Mouse (Mus musculus) T-helper 1 cell (primary cell): ENCODE results near the gene G6pc.
"Not testable (repeated sequence)": the region's sequence is repeated elsewhere in the genome, so short reads cannot be mapped to it uniquely, and the experiment has no call there.

ENCODE experiments used
- in situ Hi-C: fragments of 300-600 bp; cut with MboI, MseI; formaldehyde crosslinking; loops from one replicate; pipeline ENCODE4 v1.15.1; 2025; ENCODE audit warnings: high pct_unique_total_duplicates

Gene G6pc

GRCm38 (mm10) chr11:101367326-101367935 lies at the start of gene G6pc:
G6pc (plus strand) TSS chr11:101367561.
- in situ Hi-C loops = no loop called here

- in situ Hi-C loops = no loop called here
These were observed 43.8 kb upstream of the G6pc start for GRCm38 (mm10) chr11:101323609-101324008.

DNA sequence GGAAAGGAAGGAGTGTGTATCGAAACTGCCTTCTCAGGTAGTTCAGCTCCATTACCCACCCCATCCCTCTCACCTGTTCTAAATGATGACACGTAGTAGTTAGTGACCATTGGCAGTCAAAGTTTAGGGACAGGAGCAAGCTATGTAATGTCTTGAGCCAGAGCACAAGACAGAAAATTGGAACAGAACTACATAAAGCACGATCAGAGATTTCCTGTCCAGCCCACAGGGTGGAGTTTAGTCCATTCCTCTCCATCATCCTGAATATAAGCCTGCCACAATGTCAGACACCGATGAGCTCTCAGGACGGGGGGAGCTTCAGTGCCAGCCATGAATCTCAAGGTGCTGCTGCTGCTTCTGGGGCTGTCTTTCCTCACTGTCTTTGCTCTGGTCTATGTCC lies 42.6 kb upstream of the G6pc start, which contains the start of gene Aoc2:
TSS of gene Aoc2 (plus strand) at position 301 of the 400 bp plus-strand sequence.
- in situ Hi-C loops = no loop called here

DNA sequence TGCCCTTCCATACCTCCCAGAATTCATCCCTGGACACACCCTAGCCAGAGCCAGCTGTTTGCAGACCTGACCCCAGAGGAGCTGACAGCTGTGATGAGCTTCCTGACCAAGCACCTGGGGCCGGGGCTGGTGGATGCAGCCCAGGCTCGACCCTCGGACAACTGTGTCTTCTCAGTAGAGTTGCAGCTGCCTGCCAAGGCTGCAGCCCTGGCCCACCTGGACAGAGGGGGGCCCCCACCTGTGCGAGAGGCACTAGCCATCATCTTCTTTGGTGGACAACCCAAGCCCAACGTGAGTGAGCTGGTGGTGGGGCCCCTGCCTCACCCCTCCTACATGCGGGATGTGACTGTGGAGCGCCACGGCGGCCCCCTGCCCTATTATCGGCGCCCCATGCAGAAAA lies 42.2 kb upstream of the G6pc start:
- in situ Hi-C loops = not testable (repeated sequence)

GRCm38 (mm10) chr11:101326147-101326546 lies 41.2 kb upstream of the G6pc start:
- in situ Hi-C loops = no loop called here

DNA sequence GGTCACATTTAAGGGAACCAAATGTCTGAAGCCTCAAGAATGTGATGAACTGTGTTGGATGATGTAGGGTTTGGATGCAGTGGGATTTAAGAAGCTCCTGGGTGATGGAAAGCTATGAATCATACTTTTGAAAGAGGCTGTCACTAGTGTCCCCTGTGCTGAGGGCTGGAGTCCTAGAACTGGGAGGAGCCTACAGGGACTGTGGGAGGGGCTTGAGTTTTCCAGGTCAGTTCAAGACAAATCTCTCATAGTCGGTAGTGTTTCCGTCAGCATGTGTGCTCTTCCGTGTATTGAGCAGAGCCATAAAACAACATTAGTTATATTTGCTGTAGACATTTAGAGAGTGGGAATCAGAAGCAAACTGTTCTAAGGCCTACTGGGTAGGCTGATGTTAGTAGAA lies 40.0 kb upstream of the G6pc start:
- in situ Hi-C loops = no loop called here

DNA sequence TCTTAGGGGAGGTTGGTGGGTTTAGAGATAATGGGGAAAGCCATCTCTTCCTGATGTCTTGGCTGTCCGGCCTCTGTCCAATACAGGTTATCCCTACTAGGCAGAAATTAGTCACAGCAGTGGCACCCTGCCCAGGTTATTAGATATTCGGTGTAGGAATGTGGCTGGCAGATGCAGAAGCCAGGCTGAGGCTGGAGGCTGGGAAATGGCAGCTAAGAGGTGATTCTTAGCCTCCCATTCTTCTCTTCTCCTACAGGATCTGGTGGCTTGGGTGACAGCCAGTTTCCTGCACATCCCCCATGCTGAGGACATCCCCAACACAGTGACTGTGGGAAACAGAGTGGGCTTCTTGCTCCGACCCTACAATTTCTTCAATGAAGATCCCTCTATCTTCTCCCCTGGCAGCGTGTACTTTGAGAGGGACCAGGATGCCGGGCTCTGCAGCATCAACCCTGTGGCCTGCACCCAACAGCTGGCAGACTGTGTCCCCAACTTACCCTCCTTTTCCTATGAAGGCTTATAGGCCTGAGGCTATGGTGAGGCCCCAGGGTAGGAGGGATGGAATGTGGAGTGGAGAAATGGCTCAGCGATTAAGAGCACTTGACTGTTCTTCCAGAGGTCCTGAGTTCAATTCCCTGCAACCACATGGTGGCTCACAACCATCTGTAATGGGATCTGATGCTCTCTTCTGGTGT lies 38.3 kb upstream of the G6pc start:
- in situ Hi-C loops = no loop called here

DNA sequence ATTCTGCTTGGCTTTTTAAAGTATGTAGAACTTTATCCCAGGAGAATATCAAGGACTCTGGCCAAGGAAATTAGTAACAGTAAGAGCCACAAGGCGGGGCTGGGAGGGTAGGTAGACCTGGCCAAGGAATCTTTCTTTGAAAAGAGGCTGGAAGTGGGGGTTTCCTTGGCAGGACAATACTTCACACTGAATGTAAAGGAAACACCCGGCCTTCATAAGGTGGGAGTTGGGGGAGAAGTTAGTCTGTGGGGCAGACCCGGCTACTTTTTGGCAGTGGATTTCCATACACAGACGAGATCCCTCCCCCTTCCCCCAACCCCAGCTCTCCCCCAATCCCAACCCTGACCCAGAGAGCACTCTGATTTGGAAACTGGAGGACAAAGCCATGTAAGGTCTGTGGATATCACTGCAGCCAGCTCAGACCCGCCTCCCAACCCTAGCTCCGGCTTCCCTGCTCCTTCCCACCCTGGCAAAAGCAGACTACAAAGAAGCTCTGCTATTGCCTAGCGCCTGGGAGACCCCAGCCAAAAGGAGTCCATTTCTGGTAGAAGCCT lies 36.9 kb upstream of the G6pc start, which contains the start of gene Aoc3:
TSS of gene Aoc3 (plus strand) at position 235 of the 554 bp plus-strand sequence.
- in situ Hi-C loops = loop anchor here (5.0 kb wide), 1 partner anchor 67 kb away; no protein-coding TSS in a partner anchor

GRCm38 (mm10) chr11:101330961-101331360 lies 36.4 kb upstream of the G6pc start:
- in situ Hi-C loops = loop anchor here (5.0 kb wide), 1 partner anchor 66 kb away; no protein-coding TSS in a partner anchor

GRCm38 (mm10) chr11:101332537-101332936 lies 34.8 kb upstream of the G6pc start:
- in situ Hi-C loops = loop anchor here (5.0 kb wide), 1 partner anchor 65 kb away; no protein-coding TSS in a partner anchor

GRCm38 (mm10) chr11:101334023-101334422 lies 33.3 kb upstream of the G6pc start:
- in situ Hi-C loops = loop anchor here (5.0 kb wide), 1 partner anchor 63 kb away; no protein-coding TSS in a partner anchor

DNA sequence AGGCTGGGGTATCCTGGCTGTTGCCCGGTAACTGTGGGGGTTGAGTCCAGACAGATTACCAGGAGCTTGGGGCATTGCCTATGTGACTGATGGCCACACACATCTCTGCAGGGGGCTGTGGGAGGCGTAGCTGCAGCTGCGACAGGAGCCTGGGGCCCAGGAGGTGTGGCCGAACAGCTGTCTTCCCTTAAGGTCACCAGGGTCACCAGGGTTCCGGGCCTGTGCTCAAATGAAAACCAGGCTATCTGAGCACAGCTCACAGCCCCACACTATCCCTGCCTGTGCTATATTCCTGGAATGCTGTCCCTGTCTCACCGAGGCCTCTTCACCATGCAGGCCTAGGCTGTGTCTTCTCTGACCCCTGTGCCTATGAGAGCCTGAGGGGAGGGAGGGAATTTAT lies 32.8 kb upstream of the G6pc start:
- in situ Hi-C loops = loop anchor here (5.0 kb wide), 1 partner anchor 63 kb away; no protein-coding TSS in a partner anchor

GRCm38 (mm10) chr11:101335685-101336084 lies 31.7 kb upstream of the G6pc start:
- in situ Hi-C loops = no loop called here

- in situ Hi-C loops = no loop called here
These were observed 29.1 kb upstream of the G6pc start for GRCm38 (mm10) chr11:101338123-101338760.

DNA sequence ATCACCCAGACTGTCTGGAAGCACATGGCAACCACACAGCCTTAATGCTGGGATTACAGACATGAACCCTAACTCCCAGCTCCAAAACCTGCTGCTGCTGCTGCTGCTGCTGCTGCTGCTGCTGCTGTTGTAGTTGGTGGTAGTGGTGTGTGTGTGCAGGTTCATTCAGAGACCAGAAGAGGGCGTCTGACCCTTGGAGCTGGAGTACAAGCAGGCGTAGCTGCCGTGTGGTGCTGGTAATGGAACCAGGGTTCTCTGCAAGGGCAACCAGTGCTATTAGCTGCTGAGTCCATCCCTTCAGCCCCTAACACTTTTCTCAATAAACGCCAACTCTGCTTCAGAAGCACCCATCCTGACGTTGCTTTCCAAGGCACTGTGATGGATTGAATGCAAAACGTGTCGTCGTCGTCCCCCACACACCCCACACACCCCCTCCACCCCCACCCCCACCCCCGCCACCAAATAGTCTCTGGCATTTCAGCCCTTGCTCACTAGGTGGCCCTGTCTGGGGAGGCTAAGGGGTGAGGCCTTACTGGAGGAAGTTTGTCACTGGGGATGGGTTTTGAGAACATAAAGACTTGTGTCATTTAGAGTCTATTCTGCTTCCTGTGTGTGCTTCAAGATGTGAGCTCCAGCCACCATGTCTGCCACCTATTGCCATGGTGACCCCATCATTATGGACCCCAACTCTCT lies 20.1 kb upstream of the G6pc start:
- in situ Hi-C loops = no loop called here

DNA sequence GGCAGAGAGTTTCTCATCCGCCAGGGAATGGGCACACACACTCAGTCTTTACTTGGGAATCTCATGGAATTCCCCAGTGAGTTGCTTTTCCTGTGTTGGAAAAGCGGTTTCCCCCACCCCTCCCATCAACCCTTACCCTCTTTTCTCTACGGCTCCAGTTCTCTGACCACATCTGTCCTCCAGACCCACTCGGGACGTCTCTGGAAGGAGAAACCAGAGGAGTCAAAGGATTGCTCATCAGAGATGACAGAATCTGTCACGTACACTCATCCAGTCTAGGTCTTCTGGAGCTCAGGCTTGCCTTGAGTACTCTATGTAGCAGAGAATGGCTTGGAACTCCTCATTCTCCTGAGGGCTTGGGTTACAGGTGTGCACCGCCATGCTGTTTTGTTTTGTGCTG lies 18.6 kb upstream of the G6pc start:
- in situ Hi-C loops = no loop called here

- in situ Hi-C loops = no loop called here
These were observed 18.1 kb upstream of the G6pc start for GRCm38 (mm10) chr11:101349216-101349615.

DNA sequence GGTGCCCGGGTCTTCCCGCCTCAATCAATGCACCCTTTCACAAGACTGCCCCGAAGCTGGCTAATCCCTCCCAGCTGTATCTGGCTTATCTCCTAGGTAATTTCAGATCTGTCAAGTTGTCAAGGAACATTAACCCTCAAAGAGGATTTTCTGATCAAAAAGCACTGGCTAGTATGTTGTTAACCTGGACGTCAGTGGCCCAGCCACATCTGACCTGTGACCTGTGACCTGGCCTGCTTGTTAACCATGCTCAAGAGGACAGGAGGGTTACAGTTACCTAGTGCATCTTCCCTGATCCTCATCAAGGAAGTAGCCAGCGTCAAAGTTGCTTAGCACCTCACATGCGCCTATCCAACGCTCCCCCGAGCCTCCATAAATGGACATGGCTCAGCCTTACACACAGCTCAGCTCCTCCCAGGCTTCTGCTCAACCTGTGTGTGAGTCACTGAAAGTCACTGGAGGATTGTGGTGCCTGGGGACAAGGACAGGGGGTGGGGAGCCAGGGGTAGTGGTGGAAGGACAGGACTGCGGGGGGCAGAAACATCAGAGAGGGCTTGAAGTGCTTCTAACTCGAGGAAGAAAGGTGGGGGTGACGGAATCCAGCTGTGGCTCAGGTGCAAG lies 16.2 kb upstream of the G6pc start:
- in situ Hi-C loops = no loop called here

DNA sequence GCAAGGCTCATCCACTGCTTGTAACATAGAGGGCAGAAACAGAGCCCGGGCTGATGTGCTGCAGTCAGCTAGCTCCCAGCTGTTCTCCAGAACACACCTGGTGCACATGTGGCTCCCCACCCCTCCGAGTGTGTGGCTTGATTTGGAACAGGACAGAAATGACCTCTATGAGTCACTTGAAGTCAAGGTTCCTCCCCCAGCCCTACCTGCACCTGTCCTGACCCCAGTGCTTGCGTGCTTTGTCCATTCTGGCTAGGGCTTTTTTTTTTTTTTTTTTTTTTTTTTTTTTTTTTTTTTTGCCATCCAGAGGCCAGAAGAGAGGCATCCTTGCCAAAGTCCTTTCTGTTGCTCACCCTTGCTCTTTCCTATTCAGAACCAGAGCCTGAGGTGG lies 15.6 kb upstream of the G6pc start:
- in situ Hi-C loops = no loop called here

DNA sequence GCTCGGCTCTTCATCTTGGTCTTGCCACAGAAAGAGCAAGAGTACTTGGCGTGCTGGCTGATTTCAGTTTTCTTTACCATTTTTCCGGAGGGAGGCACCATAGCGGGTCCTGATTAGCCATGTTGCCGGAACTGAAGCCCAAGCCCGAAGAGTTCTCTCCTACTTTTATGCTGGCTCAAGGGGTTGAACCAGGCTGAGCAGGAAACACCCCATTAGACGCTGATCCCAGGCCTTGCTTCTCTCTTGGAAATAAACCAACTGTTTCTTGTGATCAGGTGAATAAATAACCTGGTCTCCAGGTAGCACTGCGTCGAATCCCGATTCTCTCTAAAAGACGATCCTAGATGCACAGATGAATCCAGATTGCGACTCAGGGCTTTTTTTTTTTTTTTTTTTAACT lies 13.9 kb upstream of the G6pc start:
- in situ Hi-C loops = no loop called here

GRCm38 (mm10) chr11:101354438-101355010 lies 12.8 kb upstream of the G6pc start:
- in situ Hi-C loops = no loop called here
